Mouse (Mus musculus) regulatory T cell (primary cell): ENCODE measurements around the gene Cep70.

Experiments used
- in situ Hi-C: fragments of 300-600 bp; cut with MboI, MseI; formaldehyde crosslinking; loops from one replicate; pipeline ENCODE4 v1.15.1; 2025; ENCODE audit warnings: high pct_unique_total_duplicates

The Cep70 gene

GRCm38 (mm10) chr9:99243190-99243894 is at the start of gene Cep70:
Cep70 (plus strand) TSS chr9:99243367.
- in situ Hi-C loops, result loop anchor here (5.0 to 10.0 kb wide), 3 partner anchors 101 to 639 kb away; partner anchors contain the start of genes Mrps22 and Pik3cb

DNA sequence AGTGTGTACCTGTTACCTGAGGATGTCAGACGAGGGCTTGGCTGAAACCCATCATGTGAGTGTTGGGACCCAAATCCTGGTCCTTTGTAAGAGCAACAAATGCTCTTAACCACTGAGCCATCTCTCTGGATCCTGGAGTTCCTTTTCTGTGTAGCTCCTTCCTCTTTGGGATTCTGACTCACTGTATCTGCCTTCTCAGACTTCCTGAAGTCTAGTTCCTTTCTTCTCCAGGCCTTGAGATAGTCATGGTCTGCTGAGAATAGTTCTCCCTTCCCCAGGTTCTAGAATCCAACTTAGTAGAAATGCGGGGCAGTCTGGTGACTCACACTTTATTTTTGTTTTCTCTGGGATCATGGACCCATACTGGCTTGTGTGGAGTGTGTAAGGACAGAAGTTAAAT is 30.5 kb upstream of the Cep70 start:
- in situ Hi-C loops, result no loop called here

DNA sequence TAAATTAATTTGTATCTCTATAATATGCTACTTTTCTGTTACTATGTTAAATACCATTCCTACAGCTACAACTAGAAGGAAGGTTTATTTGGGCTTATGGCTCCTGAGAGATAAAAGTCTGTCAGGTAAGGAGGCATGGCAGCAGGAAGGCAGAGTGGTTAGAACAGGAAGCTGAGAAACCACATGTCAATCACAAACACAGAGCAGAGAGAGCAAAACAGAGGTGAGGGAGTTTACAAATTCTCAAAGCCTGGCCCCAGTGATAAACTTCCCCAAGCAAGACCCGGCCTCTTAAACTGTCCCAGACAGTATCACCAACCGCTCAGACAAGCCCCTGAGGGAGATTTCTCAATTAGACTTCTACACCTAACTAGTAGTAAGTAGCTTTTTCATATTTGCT is 27.0 kb upstream of the Cep70 start:
- in situ Hi-C loops, result no loop called here

DNA sequence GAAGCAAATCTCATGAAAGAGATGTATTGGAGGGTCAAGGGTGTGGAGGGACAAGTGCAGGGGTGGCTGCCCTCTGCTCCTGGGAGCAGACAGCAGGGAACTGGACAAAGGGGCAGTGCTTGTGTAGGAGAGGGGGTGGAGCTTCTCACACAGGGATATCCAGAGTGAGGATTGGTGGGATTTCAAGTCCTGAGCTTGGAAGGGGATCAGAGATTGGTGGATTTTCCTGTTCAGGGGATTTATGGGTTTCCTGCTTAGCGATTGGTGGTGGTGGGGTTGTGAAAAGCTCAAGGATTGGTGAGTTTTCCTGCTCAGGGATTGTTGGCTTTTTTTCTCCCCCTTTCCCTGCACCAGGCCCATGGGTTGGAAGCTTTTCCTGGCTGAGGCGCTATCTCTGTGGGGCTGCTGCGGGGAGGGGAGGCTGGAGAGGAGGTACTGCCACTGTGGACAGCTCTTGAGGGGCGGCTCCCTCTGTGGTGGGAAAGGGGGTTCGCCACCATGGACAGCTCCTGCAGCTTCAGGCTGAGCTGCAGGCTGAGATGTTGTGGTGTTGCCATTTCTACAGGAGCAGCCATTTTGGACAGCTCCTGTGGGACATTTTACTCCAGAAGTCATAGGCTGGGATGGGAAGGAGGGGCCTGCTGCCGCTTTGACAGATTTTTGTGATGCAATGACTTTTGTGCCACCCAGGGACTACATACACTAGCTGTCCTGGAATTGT is 25.0 kb upstream of the Cep70 start:
- in situ Hi-C loops, result no loop called here

DNA sequence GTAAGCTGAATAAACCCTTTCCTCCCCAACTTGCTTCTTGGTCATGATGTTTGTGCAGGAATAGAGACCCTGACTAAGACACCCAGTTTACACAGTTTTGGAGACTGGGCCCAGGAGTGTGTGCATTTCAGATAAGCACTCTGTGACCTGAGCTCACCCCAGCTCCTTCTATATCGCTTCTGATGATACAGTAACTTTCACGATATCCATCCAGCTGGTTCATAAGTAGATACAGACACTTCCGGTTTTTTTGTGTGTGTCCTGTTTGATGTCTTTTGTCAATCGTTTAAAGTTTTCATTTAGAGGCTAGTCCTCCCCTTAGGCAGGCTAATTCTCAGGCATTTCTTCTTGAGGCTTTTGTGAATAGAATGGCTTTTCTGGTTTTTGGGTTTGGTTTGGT is 21.5 kb upstream of the Cep70 start:
- in situ Hi-C loops, result no loop called here

- in situ Hi-C loops, result no loop called here
These were observed 18.6 kb upstream of the Cep70 start for GRCm38 (mm10) chr9:99224583-99224982.

DNA sequence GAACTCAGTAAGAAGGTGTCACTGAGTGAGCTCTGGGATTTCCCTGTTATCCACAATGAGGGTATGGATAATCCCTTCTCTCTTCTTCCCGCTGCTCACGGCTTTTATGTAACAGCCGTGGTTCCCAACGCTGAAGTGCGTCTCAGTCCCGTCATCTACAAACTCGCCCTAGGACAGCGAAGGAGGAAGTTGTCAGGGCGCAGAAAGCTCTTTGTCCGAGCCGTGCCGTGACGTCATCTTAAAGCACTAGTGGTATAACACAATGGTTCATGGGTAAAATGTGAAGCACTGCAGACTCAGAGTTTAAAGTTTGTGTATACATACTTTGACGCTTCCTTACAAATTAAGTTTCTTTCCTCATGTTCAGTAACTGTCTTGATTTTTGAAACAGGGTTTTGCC is 13.7 kb upstream of the Cep70 start:
- in situ Hi-C loops, result no loop called here

DNA sequence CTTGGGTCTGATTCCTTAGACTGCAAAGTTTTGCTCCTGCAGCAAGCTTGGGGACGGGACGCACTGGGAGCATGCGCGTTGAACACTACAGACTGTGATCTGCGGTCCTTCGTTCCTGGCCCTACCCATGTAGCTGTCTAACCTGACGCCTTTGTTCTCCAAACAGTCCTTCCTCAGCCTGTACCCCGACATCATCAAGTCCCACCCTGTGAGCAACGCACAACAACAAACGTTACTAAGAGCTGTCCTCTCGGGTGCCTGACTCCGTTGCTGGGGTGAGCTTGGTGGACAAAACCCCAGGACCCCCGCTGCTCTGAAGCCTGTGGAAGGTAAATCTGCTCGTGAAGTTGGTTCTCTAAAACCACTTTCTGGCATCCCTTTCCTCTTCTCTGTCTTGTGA is 6.0 kb upstream of the Cep70 start, which contains the start of gene Faiml:
Gene Faiml (minus strand): TSS at position 101 of the 400 bp plus-strand sequence.
- in situ Hi-C loops, result no loop called here

DNA sequence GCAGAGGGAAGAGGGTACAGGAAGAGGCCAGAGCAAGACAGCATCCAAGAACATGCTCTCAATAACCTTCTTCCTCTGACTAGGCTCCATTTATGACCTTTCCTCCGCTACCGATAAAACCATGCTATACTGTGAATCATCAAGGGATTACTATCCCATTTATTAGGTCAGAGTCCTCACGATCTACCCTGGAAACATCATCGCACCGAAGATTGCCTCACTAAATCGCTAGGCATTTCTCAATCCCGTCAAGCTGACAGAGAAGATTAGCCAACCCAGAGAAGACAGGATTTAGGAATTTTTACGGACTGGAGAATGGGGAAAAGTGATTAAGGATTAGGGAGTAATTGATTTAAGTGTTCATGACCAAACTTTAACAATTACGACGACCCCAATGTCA is 4.9 kb upstream of the Cep70 start:
- in situ Hi-C loops, result no loop called here

DNA sequence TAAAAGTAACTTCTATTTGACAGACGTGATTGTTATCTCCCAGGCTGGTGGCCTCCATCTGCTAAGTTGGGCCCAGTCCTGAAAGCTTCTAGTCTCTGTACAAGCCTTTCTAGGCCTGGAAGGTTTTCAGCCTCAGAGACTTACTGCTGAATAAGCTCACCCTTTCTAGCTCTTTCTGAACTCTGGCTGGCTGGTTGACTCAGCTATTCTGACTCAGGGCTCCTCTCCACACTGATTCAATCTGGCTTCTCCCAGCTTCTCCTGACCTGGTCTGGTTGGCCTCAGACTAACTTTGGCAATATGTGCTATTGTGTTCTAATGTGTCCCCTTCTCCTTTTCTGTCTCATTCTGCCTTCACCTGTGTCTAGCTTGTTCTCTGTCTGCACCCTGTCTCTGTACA is 3.9 kb upstream of the Cep70 start:
- in situ Hi-C loops, result no loop called here

GRCm38 (mm10) chr9:99240571-99240970 is 2.6 kb upstream of the Cep70 start:
- in situ Hi-C loops, result loop anchor here (5.0 to 10.0 kb wide), 3 partner anchors 98 to 636 kb away; partner anchors contain the start of genes Mrps22 and Pik3cb

GRCm38 (mm10) chr9:99242035-99242434 is 1.1 kb upstream of the Cep70 start:
- in situ Hi-C loops, result loop anchor here (5.0 to 10.0 kb wide), 3 partner anchors 100 to 637 kb away; partner anchors contain the start of genes Mrps22 and Pik3cb

DNA sequence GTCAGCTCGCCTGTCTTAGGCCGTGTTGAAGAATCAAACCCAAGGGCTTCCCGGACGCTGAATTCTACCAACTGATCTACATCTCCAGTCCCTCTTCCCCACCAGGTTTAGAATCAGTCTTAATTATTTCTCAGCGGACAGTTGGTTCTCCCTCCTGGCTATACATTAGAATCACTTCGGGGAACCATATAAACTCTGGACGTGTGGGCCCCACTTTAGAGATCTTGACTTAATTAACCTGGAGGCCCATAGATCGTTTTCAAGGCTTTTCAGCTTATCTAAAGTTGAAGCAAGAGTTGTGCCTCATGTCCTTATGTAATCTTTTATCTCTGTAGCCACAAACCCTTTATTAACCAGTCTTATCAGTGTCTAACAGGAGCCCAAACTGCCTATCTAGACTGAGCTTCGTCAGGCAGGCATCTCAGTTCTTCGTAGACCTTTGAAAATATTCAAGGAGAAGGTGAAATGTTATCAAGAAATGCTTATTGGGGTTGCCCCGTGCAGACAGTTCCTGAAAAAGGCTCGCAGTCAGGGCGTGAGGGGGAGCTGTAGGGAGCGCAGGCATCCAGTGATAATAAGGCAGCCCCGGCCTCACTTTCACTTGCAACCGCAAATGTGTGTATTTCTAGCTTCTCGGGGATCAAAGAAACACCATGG is 506 bp upstream of the Cep70 start:
- in situ Hi-C loops, result loop anchor here (5.0 to 10.0 kb wide), 3 partner anchors 100 to 638 kb away; partner anchors contain the start of genes Mrps22 and Pik3cb

DNA sequence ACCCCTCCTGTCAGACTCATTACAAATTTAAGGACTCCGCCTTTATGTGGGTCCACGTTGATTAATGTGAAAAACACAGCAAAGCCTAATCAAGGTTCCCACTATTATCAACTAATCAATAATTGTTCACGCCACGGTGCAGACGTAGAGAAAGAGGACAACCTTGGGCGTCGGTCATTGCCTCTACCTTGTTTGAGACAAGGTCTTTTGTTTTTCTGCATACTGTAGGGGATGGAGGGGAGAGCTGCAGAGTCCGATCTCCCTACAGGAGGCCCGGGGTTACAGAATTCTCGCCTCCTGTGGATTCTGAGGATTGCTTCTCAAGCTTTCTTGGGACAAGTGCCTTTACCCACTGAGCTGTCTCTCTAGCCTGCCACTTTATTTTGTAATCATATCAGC is 727 bp downstream of the Cep70 start:
- in situ Hi-C loops, result loop anchor here (5.0 to 10.0 kb wide), 3 partner anchors 102 to 639 kb away; partner anchors contain the start of genes Mrps22 and Pik3cb

DNA sequence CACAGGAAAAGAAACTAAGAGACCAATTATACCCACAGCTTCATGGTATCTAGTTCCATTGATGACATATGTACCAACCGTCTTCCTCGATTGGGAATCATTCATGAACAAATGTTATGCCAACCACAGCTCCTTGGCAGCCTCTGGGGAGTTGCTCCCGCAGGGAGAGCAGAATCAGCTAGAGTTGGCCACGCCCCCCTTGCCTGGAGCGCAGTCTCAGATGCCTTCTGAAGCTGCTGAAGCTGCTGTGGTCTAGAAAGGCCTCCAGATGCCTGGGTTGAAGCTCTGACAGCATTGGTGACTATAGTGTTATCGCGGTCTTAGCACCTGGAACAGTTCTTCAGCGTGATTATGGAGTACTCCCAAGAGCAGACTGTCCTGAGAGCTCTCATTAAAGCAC is 5.1 kb downstream of the Cep70 start:
- in situ Hi-C loops, result loop anchor here (10.0 kb wide), 2 partner anchors 274 to 644 kb away; partner anchors contain the start of gene Mrps22

DNA sequence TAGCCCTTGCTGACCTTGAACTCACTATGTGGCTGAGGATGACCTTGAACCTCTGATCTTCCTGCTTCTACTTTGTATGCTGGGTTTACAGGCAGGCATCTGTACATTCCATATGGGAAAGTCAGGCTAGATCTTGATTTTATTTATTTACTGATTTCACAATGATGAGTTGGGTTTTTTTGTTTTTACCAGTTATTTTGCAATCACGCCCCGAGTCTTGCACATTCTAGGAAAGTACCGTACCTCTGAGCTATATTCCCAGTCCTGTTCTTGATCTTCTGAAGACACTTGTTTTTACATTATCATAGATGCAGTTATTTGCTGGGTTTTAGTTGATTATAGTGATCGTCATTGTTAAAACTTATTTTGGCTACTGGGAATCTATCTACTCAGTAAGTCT is 5.7 kb downstream of the Cep70 start:
- in situ Hi-C loops, result loop anchor here (10.0 kb wide), 2 partner anchors 274 to 644 kb away; partner anchors contain the start of gene Mrps22

DNA sequence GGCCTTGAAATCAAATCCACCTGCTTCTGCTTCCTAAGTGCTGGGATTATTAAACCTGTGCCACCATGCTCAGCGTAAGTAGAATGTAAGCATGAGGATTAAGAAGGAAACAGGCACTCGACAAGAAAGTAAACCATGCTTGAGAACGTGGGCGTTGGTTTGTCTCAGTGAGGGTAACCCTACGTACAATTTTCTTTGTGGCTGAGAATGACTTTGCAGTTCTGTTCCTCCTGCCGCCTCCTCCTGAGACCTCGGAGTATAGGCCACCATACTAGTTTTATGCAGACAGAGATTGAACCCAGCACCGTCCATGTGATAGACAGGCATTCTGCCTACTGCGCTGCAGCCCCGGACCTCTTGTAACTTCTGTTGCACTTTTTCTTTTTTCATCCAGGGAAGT is 10.7 kb downstream of the Cep70 start:
- in situ Hi-C loops, result no loop called here

DNA sequence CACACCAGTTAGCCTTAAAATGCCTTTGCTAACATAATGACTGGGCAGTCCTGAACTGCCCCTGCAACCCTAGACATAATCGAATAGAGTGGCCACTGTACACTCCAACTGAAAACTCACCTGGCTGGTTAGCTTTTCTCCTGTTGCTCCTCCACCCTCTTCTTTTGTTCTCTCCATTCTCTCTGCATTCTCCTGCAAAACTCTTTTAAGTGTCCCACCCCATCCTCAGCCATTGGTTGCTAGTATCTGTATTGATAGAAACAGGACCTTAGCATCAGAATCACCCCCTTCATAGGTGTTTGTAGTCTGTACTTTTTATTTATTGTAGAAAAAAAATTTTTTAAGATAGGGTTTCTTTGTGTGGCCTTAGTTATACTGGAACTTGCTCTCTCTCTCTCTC is 13.0 kb downstream of the Cep70 start:
- in situ Hi-C loops, result no loop called here

DNA sequence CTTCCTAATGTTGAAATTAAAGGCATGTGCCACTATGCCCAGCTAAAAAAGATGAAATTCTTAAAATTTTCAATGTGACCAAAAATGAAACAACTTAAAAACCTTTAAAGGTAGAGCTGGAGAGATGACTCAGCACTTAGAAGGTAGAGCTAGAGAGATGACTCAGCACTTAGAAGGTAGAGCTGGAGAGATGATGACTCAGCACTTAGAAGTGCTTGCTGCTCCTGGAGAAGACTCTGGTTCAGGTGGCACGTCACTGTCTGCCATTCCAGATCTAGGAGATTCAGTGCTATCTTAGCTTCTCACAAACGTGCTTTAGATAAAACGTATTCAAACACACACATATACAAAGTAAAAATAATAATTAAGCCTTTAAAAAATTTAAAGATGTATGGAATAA is 13.7 kb downstream of the Cep70 start:
- in situ Hi-C loops, result no loop called here

DNA sequence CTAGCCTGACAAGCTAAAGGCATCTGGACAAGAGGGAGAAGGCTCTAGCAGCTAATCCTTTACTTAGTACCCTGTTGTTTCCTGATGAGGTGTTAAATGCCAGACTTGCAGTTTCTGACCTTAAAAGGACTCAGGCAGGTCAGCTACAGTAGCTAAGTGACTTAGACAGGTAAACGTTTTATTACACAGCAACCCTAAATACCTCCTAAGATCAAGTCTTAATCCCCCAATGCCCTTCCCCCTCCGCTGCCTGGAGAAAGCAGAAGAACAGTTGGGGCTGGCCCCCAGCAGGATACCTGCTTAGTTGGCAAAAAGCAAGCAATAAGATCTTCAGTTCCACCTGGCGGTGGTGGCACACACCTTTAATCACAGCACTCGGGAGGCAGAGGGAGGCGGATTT is 15.7 kb downstream of the Cep70 start:
- in situ Hi-C loops, result no loop called here

DNA sequence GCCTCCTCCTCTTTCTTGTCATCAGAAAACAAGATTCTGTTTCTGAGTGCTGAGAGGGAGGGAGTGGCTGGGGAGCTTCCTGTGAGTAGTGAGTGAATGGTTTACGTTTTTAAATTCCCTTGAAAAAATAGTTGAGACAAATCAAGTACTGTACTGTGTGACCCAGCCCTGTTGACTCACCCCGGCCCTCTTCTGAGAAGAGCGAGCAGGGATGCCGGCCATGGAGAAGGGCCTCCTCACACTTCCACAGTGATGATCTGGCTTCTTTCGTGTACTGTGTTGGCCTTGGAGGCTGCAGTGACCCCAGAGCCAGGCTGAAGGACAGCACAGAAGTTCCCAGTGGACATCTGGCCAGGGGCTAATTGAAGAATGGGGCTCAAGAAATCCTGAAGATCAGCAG is 61.1 kb downstream of the Cep70 start:
- in situ Hi-C loops, result no loop called here

DNA sequence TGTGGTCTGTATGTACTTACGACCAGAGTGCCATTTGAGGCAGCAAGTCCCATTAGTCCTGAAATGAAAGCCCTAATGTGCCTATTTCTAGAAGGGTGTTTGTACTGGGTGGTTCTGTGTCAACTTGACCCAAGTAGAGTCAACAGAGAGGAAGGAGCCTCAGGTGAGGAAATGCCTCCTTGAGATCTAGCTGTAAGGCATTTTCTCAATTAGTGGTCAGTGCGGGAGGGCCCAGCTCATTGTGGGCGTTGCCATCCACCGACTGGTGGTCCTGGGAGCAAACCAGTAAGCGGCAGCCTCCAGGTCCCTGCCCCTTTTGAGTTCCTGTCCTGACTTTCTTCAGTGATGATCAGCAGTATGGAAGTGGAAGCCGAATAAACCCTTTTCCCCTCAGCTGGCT is 63.1 kb downstream of the Cep70 start:
- in situ Hi-C loops, result no loop called here
